Mouse (Mus musculus) brain, embryonic 14.5 days (tissue): Measurements from ENCODE around the gene Hsf4.

Source experiments
- CTCF ChIP-seq: fragments of 200-500 bp; IDR thresholded peaks from 2 replicates; pipeline ENCODE4 v1.5.1; 2012; ENCODE audit warnings: inconsistent platforms, mild to moderate bottlenecking, moderate library complexity, borderline replicate concordance; ENCODE audit not compliant: insufficient read depth, insufficient read length; ENCODE audit errors: extremely low read depth
- POLR2A ChIP-seq: fragments of 200-500 bp; IDR thresholded peaks from 2 replicates; pipeline ENCODE4 v1.6.1; 2012; ENCODE audit warnings: mild to moderate bottlenecking, inconsistent platforms, borderline replicate concordance; ENCODE audit not compliant: poor library complexity, insufficient read depth, insufficient read length, severe bottlenecking; ENCODE audit errors: extremely low read depth

DNA sequence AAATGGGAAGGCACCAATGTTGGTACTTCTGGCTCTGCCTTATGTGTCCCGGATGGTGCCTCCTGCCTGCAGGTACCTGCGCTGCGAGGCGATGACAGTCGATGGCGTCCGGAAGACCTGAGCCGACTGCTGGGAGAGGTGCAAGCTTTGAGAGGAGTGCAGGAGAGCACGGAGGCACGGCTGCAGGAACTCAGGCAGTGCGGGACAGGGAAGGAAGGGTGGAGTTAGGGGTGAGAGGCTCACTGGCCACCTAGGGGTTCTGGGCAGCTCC lies 1.2 kb downstream of the Hsf4 start:
- no peak for TF ChIP-seq CTCF
- TF ChIP-seq POLR2A, result no peak
